Mouse (Mus musculus): ENCODE results near the gene 1700088E04Rik.

Gene 1700088E04Rik

DNA sequence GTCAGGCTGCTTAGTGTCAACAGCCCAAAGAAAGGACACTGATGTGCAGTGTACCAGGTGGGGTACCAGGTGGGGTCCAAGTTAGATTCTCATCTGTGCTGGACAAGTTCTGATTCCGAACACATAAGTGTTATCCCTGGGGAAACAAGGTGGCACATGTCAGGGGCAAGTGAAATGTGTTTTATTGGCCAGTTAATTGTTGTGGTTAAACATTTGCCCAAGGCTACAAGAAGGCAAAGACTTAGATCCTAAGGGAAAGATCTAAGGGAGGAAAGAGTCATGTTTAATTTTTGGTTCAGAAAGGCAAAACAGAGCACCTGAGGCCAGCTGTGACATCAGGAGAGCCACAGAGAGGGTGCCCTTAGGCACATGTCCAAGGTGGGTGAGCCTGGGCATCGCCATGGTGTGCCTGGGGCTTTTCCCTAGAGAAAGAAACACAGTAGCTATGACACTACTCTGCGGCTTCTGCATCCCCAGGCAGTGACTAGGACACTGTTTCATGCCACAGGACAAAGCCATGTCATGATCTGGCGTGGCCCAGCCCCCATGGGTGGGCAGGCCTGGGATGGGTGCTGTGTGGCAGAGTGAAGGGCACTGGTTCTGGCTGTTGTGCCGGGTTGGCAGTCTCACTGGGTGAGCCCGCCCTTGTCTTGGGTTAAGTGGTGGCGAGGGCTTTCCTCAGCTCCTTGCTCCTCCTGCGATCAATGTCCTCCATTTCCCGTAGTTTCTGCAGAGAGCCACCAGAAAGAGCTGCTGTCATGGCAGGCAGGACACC, 6.4 kb downstream of the 1700088E04Rik start:
- in situ Hi-C loops (cut with MboI; ENCODE audit: low pct_unique_long_range_greater_than_20kb in 1 of 2, low sequenced_read_pairs in 2 of 2, unreplicated experiment in 1 of 2), result no loop called here

GRCm38 (mm10) chr15:79133191-79133661, 7.8 kb downstream of the 1700088E04Rik start:
- in situ Hi-C loops (cut with MboI; ENCODE audit: low pct_unique_long_range_greater_than_20kb in 1 of 2, low sequenced_read_pairs in 2 of 2, unreplicated experiment in 1 of 2), result no loop called here

DNA sequence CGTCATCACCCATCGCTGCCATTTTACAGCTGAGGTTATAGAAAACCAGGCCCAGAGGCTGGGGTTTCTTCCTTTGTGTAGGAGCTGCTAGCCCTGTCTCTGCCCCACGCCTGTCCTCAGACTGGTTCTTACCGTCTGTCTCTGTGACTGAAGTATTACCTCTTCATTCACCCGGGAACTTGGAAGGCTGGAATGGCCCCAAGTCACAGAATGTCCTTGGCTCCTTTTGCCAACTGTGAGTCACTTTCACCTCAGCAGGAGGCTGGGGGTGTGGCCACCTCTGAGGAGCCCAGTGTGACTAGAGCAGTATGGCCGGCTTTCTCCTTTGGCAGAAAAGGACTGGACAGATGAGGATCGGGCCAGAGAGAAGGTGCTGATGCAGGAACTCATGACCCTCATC, 9.6 kb downstream of the 1700088E04Rik start:
- in situ Hi-C loops (cut with MboI; ENCODE audit: low pct_unique_long_range_greater_than_20kb in 1 of 2, low sequenced_read_pairs in 2 of 2, unreplicated experiment in 1 of 2), result no loop called here

DNA sequence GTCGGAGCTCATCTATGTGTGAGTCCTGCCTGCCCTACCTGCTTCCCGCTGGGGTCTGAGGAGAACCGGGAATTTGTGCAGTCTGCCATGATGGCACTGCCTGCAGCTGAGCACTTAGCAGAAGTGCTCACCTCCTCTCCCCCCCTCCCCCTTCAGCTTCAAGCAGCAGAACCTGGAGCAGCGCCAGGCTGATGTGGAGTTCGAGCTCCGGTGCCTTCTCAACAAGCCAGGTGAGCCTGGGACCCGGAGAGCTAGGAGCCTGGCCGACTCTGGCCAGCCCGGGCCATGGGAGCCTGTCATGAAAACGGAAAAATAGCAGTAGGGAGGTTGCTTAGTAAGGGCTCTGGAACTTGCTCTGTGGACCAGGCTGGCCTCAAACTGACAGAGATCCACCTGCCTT, 10.3 kb downstream of the 1700088E04Rik start:
- in situ Hi-C loops (cut with MboI; ENCODE audit: low pct_unique_long_range_greater_than_20kb in 1 of 2, low sequenced_read_pairs in 2 of 2, unreplicated experiment in 1 of 2), result no loop called here

DNA sequence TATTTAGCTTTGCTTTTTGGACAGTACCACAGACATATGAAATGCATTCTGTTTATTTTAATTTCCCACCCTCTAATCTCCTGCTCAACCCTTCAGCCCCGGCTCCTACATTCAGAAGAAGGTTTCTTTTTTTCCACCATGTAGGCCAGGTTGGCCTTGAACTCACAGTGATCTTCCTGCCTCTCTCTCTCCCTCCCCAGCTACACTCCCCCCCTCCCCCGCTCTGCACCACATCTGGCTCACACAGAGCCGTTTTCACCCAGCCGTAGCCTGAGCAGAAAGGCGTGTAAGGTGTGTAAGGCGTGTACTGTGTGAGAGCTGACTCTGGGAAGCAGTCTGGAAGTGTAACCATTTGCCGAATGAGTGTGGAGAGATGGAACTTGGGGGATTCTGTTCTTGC, 11.7 kb downstream of the 1700088E04Rik start:
- in situ Hi-C loops (cut with MboI; ENCODE audit: low pct_unique_long_range_greater_than_20kb in 1 of 2, low sequenced_read_pairs in 2 of 2, unreplicated experiment in 1 of 2), result no loop called here

- in situ Hi-C loops (cut with MboI; ENCODE audit: low pct_unique_long_range_greater_than_20kb in 1 of 2, low sequenced_read_pairs in 2 of 2, unreplicated experiment in 1 of 2), result no loop called here
Measured at GRCm38 (mm10) chr15:79128208-79128607, 12.8 kb downstream of the 1700088E04Rik start.

- in situ Hi-C loops (cut with MboI; ENCODE audit: low pct_unique_long_range_greater_than_20kb in 1 of 2, low sequenced_read_pairs in 2 of 2, unreplicated experiment in 1 of 2), result no loop called here
Measured at GRCm38 (mm10) chr15:79127101-79127500, 14.0 kb downstream of the 1700088E04Rik start.

DNA sequence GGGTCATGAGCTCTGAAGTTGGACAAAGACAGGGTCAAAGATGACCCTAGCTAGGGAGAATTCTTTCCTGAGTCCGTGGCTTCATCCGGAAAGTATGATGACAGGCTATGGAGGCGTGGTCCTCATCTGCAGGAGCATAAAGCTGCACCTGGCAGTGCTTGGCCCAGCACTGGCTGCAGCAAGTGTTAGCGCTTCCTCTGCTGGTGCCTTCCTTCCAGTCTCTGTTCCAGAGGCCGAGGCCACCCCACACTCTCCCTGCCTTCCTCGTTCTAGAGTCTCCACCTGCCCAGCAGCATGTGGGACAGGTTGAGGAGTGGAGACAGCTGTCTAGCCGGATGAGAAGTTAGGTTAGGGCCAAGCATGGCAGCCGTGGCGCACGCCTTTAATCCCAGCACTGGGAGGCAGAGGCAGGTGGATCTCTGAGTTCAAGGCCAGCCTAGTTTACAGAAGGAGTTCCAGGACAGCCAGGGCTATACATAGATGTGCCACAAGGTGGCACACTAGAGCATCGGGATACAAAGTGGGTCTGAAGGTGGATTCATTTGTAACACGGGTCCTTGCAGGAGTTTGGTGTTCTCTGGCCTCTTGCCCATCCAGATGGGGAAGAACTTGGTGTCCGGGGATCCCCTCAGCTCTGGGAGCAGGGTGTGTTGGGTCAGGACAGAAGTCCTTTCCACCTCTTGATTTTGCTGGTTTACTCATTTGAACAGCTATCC, 14.7 kb downstream of the 1700088E04Rik start:
- in situ Hi-C loops (cut with MboI; ENCODE audit: low pct_unique_long_range_greater_than_20kb in 1 of 2, low sequenced_read_pairs in 2 of 2, unreplicated experiment in 1 of 2), result no loop called here

GRCm38 (mm10) chr15:79124331-79124875, 16.6 kb downstream of the 1700088E04Rik start:
- in situ Hi-C loops (cut with MboI; ENCODE audit: low pct_unique_long_range_greater_than_20kb in 1 of 2, low sequenced_read_pairs in 2 of 2, unreplicated experiment in 1 of 2), result no loop called here

GRCm38 (mm10) chr15:79123751-79124150, 17.3 kb downstream of the 1700088E04Rik start:
- in situ Hi-C loops (cut with MboI; ENCODE audit: low pct_unique_long_range_greater_than_20kb in 1 of 2, low sequenced_read_pairs in 2 of 2, unreplicated experiment in 1 of 2), result no loop called here

DNA sequence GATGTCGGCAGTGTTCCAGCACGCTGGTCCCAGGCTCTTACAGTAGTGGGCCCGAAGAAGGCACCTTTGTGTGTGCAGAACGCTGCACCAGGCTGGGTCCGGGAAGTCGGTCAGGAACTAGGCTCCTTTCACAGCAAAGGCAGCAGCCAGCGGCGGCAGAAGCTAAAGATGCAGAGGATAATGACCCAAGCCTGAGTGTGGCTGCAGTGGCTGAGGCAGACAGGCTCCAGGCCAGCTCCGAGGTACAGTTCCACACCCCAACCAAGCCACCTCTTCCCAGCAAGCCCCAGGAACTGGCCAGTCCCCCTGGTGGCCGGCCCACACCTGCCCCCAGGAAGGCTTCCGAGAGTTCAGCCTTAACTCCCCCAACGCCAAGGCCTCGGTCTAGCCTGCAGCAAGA, 18.5 kb downstream of the 1700088E04Rik start:
- in situ Hi-C loops (cut with MboI; ENCODE audit: low pct_unique_long_range_greater_than_20kb in 1 of 2, low sequenced_read_pairs in 2 of 2, unreplicated experiment in 1 of 2), result no loop called here

GRCm38 (mm10) chr15:79122119-79122518, 18.9 kb downstream of the 1700088E04Rik start:
- in situ Hi-C loops (cut with MboI; ENCODE audit: low pct_unique_long_range_greater_than_20kb in 1 of 2, low sequenced_read_pairs in 2 of 2, unreplicated experiment in 1 of 2), result no loop called here

GRCm38 (mm10) chr15:79119491-79119890, 21.6 kb downstream of the 1700088E04Rik start:
- in situ Hi-C loops (cut with MboI; ENCODE audit: low pct_unique_long_range_greater_than_20kb in 1 of 2, low sequenced_read_pairs in 2 of 2, unreplicated experiment in 1 of 2), result no loop called here

- in situ Hi-C loops (cut with MboI; ENCODE audit: low pct_unique_long_range_greater_than_20kb in 1 of 2, low sequenced_read_pairs in 2 of 2, unreplicated experiment in 1 of 2), result no loop called here
Measured at GRCm38 (mm10) chr15:79115276-79115675, 25.8 kb downstream of the 1700088E04Rik start.

- in situ Hi-C loops (cut with MboI; ENCODE audit: low pct_unique_long_range_greater_than_20kb in 1 of 2, low sequenced_read_pairs in 2 of 2, unreplicated experiment in 1 of 2), result no loop called here
Measured at GRCm38 (mm10) chr15:79111774-79112173, 29.3 kb downstream of the 1700088E04Rik start.

DNA sequence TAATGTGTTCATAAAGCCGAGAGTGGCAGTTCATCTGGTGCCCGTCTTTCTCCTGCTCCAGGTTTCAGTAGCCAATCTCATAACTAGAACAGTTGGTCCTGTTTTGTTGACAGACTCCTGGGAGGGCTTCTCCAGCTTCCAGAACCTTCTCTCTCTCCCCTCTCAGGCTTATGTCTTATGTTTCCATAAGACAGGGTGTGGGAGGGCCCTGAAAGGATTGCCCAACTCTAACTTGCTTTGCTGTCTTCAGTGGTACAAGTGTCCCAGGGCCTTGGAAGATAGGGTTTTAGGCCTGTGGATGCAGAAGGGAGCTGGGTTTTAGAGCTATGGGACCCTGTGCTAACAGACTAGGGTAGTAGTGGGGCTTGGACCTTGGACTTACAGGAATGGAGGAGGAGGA, 30.5 kb downstream of the 1700088E04Rik start:
- in situ Hi-C loops (cut with MboI; ENCODE audit: low pct_unique_long_range_greater_than_20kb in 1 of 2, low sequenced_read_pairs in 2 of 2, unreplicated experiment in 1 of 2), result no loop called here

GRCm38 (mm10) chr15:79110031-79110430, 31.0 kb downstream of the 1700088E04Rik start:
- in situ Hi-C loops (cut with MboI; ENCODE audit: low pct_unique_long_range_greater_than_20kb in 1 of 2, low sequenced_read_pairs in 2 of 2, unreplicated experiment in 1 of 2), result no loop called here

DNA sequence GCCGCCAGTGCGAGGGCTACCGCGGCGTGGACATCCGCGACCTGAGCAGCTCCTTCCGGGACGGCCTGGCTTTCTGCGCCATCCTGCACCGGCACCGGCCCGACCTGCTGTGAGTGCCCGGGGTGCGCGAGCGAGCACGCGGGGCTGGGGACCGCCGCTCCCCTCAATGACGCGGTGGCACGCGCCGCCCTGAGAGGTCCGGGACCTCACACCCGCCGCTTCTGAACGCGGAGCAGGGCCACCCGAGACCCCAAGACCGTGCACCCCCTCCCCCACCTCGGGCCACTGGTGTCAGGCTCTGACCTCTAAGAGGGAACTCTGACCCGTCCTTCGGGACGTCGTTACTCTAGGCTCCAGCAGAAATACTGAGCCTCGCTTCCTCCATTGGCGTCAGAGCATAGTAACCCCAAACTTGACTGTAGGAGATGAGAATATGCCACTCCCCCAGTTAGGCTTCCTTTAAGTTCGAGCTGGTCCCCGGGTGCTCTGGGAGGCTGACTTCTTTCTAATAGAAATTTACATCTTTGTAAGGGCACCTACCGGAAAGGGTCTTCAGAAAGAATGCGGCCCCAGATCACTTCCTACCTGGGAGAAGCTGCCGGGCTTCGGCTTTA, 31.6 kb downstream of the 1700088E04Rik start:
- in situ Hi-C loops (cut with MboI; ENCODE audit: low pct_unique_long_range_greater_than_20kb in 1 of 2, low sequenced_read_pairs in 2 of 2, unreplicated experiment in 1 of 2), result no loop called here

Data from mouse embryonic stem cell (cell line).